Mouse (Mus musculus) liver, adult 10 weeks (tissue): Measurements from ENCODE around the gene Camk2g. TPM values are rescaled to one million over a fixed set of nuclear protein-coding genes. Genes with fewer than 3 reads are reported as not detected.

Source experiments
- polyA plus RNA-seq: library from polyadenylated mRNA; stranded (reverse); fragments of 350-450 nt; fragmentation: Illumina TruSeq; extraction: RNeasy Lipid Tissue Mini Kit (QIAGEN cat#74804); gene quantifications from one replicate; pipeline ENCODE4 v1.2.3, GENCODE M21; 2014; ENCODE audit warnings: low read depth, low replicate concordance

Camk2g gene
- 7.2 TPM for polyA plus RNA-seq

GRCm38 (mm10) chr14:20793758-20794531 is at the start of gene Camk2g:
Gene Camk2g (minus strand): TSS chr14:20794088.

DNA sequence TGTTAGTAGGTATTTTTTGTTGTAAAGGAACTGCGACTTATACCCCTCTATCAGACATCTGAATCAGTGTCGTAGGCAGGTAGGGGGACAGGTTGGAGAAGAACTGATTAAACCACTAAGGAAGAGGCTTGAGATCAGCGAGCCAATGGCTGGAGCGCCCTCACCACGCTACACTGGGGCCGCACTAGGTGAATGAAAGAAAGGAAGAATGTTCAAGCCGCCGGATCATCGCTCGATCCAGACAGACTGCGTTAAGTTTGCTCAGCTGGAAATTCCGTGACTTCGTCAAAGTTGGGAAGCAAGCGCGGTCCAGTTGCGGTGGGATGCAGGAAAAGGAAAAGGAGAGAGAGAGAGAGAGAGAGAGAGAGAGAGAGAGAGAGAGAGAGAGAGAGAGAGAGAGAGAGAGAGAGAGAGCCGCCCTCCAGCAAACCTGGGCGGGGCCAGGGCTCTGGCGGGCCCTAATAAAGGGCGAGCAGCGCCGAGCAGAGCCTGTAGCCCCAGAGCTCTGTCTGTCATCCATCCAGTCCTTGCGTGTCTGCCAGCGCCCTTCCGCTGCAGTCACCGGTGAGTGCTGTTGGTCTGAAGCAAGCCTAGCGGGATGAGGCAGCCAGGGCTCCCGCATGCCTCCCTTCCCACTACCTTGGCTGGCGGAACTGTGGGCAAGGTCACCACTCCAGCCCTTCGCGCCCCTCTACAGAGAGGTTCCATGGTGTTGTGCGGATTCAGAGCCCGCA is 42.5 kb upstream of the Camk2g start, which contains the start of gene Plau:
Plau (plus strand) TSS at position 490 of the 734 bp plus-strand sequence.

GRCm38 (mm10) chr14:20733952-20734774 is 59.7 kb downstream of the Camk2g start, which contains the start of gene Ndst2:
Gene Ndst2 (minus strand): TSS chr14:20734562.

GRCm38 (mm10) chr14:20707201-20708190 is 86.4 kb downstream of the Camk2g start, which contains the start of gene Zswim8:
Gene Zswim8 (plus strand): TSS chr14:20707552.

GRCm38 (mm10) chr14:20702741-20703381 is 91.0 kb downstream of the Camk2g start, which contains the start of gene Chchd1:
Gene Chchd1 (plus strand): TSS chr14:20703006.

DNA sequence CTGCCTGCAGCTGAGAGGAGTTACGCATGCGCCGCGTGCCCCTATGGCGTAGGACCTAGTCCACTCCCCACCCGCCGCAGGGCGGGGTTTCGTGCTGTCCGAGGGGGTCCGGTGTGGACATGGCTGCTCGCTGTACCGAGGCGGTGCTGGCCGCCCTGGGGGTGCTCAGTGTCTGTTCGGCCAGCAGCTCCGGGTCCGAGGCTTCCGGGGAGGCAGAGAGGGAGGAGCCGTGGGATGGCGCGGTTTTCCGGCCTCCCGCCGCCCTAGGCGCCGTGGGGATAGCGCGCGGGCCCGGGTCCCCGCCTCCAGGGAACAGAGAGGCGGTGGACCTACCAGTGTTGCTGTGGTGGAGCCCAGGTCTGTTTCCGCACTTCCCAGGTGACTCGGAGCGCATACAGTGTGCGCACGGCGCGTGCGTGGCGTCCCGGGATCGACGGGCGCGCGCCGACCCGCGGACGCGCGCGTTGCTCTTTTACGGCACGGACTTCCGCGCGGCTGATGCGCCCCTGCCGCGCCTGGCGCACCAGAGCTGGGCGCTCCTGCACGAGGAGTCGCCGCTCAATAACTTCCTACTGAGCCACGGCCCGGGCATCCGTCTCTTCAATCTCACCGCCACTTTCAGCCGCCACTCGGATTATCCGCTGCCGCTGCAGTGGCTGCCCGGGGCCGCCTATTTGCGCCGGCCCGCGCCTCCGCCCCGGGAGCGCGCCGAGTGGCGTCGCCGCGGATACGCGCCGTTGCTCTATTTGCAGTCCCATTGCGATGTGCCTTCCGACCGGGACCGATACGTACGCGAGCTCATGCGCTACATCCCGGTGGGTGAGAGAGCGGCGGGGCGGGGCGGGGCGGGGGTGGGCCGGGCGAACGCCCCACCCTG is 98.8 kb downstream of the Camk2g start, which contains the start of gene Fut11:
Fut11 (plus strand) TSS at position 85 of the 877 bp plus-strand sequence.

Other genes starting within 250 kb of the Camk2g start
- 62.6 TPM for gene Ppp3cb, start 247.5 kb downstream of the Camk2g start, polyA plus RNA-seq
- gene Usp54, start 153.0 kb downstream of the Camk2g start, polyA plus RNA-seq: 1.6 TPM
- gene Myoz1, start 137.5 kb downstream of the Camk2g start, polyA plus RNA-seq: not detected
- gene Synpo2l, start 125.7 kb downstream of the Camk2g start, polyA plus RNA-seq: not detected
- 32.9 TPM for gene Sec24c, start 119.8 kb downstream of the Camk2g start, polyA plus RNA-seq
- gene Fut11, start 99.1 kb downstream of the Camk2g start, polyA plus RNA-seq: 5.9 TPM
- gene Chchd1, start 91.1 kb downstream of the Camk2g start, polyA plus RNA-seq: 86.8 TPM
- 3.9 TPM for gene Zswim8, start 86.5 kb downstream of the Camk2g start, polyA plus RNA-seq
- gene Ndst2, start 59.5 kb downstream of the Camk2g start, polyA plus RNA-seq: 3.9 TPM
- gene Plau, start 42.6 kb upstream of the Camk2g start, polyA plus RNA-seq: 0.69 TPM
- 18.1 TPM for gene Vcl, start 135.3 kb upstream of the Camk2g start, polyA plus RNA-seq